Mouse (Mus musculus) MEL-GATA-1-ER (cell line): ENCODE data around the gene Zfp865.
A peak's percentile ranks its signal among the peaks of the same experiment; 100 is the strongest.
"Not testable (repeated sequence)": the region's sequence is repeated elsewhere in the genome, so short reads cannot be mapped to it uniquely, and the experiment has no call there.

ENCODE experiments used
- DNase-seq: peaks from one replicate; pipeline ENCODE4 v3.0.0-alpha.2; 2012; ENCODE audit warnings: low read depth; ENCODE audit errors: extremely low read depth

Gene Zfp865

GRCm38 (mm10) chr7:5051193-5052192 is 31.3 kb downstream of the Zfp865 start, which contains the start of gene Zfp580:
Gene Zfp580 (plus strand): TSS chr7:5051538.
- no peak for DNase-seq

GRCm38 (mm10) chr7:5052438-5052837 is 32.3 kb downstream of the Zfp865 start:
- DNase-seq, result no peak

GRCm38 (mm10) chr7:5052931-5053343 is 32.8 kb downstream of the Zfp865 start:
- no peak for DNase-seq

- DNase-seq, result no peak
These were observed 33.4 kb downstream of the Zfp865 start for GRCm38 (mm10) chr7:5053456-5054179.

- no peak for DNase-seq
These were observed 36.6 kb downstream of the Zfp865 start for GRCm38 (mm10) chr7:5056651-5057263.

DNA sequence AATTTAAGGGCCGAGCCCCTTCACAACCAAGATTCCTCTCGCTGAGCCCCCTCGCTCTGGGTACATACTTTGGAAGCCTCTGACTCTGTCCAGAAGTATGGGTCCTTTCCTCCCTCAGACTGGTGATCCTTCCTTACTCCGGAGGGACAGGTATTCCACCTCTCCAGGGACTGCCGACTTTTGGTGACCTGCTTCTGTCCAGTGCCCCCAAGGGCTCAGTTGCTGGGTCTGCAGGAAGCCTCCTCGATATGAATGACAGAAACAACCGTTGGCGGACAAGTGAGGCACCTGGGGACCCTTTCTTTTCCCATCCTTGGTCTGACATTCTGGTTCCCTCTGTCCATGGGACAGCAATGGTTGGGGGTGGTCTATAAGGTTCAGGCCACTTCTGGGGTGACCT is 37.2 kb downstream of the Zfp865 start:
- no peak for DNase-seq

GRCm38 (mm10) chr7:5057804-5058203 is 37.6 kb downstream of the Zfp865 start:
- no peak for DNase-seq

DNA sequence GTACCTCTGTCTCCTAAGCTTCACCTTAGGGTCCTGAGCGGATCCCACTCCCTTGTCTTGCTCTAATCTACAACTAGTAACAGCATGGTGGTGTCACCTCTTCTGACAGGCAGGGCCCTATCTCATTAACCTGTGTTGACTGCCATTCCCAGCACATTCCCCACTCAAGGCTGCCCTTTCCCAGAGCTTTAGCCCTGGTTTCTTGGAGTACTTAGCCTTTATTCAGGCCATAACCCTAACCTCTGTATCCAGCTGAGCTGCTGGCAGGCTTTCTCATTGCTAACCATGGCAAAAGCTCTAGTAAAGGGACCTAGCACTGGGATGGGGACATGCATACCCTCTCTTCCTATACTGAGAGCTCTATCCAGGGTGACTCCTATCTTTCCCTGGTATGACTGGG is 38.5 kb downstream of the Zfp865 start:
- no peak for DNase-seq

DNA sequence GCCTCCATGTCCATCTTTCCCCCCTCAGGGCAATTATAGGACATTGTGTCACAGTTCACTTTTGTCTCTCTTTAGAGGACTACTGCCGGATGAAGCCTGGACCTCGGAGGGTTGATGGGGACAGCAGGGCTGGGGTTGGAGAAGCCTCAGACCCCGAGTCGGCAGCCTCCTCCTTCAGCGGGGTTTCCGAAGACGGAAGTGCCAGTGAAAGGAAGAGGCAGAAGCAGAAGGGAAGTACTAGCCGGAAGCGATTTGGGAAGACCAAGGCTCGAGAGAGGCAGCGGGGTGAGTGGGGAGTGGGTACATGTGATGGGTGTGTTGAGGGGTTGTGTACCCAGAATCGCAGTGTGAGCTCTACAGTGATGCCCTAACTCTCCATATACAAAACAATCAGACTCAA is 39.2 kb downstream of the Zfp865 start:
- DNase-seq, result no peak

- no peak for DNase-seq
These were observed 40.1 kb downstream of the Zfp865 start for GRCm38 (mm10) chr7:5060239-5060731.

DNA sequence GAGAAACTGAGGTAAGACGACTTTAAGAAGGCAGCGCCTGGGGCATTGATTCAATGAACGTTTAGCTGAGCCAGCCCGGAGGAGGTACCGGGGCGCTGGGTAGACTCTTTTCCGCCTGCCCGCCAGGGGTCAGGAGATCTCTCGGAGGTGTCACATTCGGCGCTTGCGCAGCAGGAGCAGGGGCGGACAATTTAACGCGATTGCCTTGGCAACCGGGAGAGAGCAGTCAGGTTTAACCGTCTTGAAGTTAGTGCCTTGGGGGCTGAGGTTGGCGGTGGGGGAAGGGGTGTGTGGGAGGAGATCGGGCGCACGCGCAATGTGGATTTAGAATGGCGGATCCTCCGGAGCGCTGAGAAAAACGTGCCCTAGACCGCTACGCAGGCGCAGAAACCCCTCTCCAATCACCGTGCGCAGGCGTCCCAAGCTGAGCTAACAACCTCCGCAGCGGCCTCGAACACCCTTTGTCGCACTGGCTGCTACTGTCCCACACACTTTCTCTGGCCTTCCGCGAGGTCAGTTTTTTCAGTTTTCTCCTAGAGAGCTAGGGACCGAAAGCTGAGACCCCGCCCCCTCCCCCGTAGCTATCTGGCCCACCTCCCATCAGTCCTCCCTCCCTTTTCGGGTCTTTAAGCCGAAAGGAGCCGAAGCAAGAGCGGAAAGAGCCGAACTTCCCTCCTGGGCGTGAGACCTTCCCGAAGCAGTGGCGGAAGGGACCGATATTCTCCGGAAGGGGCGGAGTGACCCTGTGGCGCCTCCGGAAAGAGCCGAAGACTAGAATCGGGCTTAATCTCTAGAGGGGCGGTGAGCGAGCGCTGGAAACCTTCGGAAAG is 41.0 kb downstream of the Zfp865 start:
- peak; percentile 91 for DNase-seq

DNA sequence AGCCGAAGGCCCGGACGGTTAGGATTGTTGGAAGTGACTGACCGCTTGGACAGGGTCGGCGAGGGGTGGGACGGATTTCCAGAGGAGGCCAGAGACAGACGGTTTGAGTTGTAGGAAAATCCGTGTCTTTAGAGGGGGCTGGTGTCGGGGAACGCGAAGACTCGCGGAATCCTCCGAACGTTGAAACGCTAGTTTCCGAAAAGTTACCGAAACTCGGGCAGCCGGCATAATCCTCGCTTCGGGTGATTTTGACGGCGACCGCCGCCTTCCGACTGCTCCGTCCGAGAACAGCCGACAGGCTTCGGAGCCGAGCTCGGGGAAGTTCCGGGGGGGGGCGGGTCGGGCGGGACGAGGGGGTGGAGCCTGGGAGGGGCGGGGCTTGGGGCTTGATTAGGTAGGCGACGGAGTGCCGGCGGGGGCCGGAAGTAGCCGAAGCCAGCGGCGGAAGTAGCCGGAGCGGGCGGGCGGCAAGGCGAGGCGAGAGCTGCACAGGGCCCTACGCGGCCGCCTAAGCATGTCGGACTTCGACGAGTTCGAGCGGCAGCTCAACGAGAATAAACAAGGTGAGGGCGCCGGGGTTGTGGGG is 41.7 kb downstream of the Zfp865 start, which contains the start of gene U2af2:
Gene U2af2, plus strand, starts transcription at position 370 of the 586 bp plus-strand sequence.
- no peak for DNase-seq

DNA sequence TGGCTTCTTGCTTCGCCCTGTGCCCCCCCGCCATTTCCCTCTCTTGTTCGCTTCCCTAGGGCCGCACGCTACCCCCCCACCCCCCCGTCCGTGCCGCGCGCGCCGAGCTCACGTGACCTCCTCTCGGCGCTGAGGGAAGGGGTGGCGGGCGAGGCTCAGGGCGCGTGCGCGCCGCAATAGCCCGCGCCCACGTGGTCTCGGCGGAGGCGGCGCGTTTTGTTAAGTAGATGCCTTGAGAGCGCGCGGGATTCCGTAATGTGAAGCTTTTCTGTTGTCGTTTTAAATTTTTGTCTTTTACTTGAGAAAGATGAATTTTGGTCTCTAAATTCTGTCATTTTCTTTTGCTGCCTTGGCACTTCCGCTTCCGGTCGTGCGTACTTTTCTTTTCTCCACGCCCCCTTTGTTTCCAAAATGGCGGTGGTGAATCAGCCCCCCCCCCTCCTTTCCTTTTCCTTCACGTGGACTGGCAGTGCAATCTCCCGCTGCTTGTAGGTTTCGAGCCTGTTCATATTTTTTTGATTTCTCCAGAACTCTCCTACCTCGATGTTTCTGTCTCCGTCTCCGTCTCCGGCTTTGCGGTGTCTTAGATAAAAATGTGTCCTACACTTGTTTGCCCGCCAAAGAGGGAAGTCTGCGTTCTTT is 42.3 kb downstream of the Zfp865 start:
- DNase-seq, result peak; percentile 76

- DNase-seq, result no peak
These were observed 44.7 kb downstream of the Zfp865 start for GRCm38 (mm10) chr7:5064886-5065285.

DNA sequence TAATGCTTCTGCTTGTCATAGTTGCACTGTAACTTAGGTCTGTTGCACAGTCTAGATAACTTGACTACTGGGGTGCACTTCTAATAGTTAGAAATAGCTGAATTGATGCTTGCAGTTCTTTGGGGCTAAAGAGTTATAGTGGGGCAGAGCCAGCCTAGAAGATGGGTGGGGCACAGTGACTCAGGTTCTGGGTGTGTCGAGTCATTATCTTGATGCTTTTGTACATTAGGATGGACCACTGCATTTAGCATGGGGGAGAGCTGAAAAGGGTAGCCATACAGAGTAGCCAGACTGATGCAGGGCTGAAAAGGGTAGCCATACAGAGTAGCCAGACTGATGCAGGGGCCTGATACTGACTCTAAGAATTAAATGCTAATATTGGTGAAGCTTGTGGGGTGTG is 53.4 kb downstream of the Zfp865 start:
- no peak for DNase-seq

DNA sequence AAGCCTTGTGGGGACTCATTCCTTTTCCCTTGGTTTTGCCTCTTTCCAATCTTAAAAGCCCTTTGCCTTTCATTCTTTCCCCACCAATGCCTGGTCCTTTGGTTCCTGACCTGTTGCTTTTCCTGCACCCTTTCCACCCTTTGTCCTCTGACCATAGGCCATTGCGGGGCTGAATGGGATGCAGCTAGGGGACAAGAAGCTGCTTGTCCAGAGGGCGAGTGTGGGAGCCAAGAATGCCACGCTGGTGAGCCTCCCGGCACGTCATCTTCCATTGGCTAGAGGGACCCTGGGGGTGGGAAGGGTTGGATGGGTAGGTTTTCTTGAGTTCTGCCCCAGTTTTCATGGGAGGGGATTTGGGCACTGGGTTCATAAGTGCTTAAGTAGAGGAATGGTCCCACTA is 54.8 kb downstream of the Zfp865 start:
- DNase-seq, result no peak

DNA sequence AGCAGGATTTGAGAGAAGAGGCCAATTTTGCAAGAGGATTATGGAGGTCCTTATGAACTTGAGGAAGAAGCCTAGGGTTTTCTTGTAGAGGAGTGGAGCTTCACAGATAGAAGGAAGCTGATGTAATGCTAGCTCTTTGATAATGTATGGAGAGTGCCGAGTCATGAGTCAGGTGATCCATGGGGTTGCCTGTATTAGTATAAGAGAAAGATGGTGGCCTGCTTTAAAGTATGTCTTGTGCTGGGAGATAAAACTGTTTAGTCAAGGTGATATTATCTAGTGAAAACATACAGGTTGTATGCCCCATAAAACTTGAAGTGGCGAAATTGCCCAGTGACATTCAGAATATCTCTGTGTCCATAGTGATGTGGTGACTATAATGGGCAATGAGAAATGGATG is 56.8 kb downstream of the Zfp865 start:
- no peak for DNase-seq

DNA sequence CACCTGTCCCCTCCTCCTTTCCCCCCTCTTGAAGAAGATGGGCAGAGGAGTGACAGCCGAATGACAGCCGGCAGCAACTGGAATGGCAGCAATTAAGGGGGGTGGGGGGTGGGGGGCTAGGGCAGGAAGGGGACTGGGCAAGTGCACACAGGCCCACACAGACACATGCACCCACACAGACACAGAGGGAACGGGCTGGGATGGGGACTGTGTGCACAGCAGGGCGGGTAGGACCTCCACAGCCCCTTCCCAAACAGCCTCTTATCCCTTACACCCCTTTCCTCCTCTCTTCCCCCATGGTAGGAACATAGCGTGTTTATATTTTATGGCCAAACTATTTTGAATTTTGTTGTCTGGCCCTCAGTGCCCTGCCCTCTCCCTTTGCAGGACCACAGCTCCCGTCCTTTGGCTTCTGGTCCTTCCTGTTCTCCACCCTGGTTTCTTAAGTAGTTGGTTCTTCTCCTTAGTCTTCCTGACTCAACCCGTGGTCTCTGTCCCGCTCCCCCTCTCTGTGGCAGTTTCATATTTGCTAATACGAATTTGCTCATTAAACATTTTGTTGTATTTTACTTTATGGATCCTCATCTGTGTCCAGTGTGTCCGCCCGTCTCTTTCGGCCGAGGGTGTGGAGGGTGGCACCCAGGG is 59.3 kb downstream of the Zfp865 start:
- DNase-seq, result not testable (repeated sequence)

- DNase-seq, result peak; percentile 81
These were observed 60.0 kb downstream of the Zfp865 start, which contains the start of gene Epn1 for GRCm38 (mm10) chr7:5080010-5080751. Gene Epn1 (plus strand): TSS chr7:5080235.
